Mouse (Mus musculus) c-Kit-positive CD71-positive TER-119-negative erythroid progenitor cells, embryonic 14.5 days (primary cell): ENCODE results near the gene Gid4.
"Not testable (repeated sequence)": the region's sequence is repeated elsewhere in the genome, so short reads cannot be mapped to it uniquely, and the experiment has no call there.

ENCODE experiments used
- DNase-seq: peaks from one replicate; pipeline ENCODE4 v3.0.0-alpha.2; 2013; ENCODE audit warnings: low read depth

Gid4 gene

DNA sequence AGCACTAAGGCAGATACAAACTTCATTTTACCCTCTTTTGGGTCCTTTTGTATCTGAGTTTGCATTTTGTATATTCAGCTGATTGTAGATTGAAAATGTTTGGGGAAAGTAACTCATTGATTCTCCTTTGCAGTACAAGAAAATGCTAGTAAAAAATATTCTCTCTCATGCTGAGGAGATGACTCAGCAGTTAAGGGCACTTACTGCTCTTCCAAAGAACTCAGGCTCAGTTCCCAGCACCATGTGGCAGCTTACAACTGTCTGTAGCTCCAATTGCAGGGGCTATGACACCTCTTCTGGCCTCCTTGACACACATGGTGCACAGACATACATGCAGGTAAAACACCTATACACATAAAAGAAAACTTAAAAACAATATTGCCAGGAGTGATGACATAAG is 16.6 kb downstream of the Gid4 start:
- DNase-seq = no peak

DNA sequence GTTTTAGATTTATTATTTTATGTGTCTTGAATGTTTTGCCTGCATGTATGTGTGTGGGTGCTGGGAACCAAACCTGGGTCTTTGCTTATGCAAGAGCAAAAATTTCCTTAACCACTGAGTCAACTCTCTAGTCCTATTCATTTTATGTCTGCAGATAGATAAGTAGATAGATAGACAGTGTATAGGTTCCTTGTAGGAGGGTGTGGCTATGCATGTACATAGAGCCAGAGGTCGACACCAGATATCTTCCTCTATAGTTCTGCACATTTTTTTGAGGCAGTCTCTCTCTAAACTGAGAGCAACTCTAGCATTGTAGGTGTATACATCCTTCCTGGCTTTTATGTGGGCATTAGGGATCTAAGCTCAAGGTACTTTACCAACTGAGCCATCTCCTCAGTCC is 18.2 kb downstream of the Gid4 start:
- no peak for DNase-seq

DNA sequence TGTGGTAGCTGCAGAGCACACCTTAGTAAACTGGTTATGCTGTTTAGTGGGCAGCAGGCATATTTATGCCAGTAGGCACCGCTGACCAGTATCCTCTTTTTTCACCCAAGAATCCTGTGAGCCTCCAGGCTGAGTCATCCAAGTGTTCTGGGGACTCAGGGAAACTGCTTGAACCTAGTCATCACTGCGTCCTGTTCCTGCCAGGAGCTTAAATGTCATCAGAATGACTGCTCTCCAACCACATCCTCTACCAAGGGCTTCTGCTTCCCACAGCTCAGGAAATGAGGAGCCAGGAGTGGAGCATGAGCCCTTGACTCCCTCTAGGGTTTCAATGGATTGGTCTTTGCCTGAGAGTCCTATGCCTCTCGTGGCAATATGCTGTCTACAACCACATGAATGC is 19.7 kb downstream of the Gid4 start:
- no peak for DNase-seq

DNA sequence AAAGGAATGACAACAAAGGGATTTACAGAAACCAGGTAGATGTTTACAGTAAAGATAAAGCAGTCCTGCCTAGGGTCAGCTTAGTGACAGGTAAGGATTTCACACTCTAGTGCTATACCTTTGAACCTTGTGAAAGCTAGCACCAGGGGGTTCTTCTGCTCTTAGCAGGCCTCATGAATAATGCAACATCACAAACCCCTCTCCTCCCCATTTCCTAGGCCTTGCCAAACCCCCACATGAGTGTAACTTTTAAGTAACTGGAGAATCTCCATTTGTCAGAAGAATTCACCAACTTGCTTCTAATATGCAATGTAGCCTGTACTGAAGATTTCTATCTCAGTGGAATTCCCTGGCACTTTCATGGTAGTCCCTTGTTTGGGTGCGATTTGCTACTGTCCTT is 22.7 kb downstream of the Gid4 start:
- not testable (repeated sequence) for DNase-seq

DNA sequence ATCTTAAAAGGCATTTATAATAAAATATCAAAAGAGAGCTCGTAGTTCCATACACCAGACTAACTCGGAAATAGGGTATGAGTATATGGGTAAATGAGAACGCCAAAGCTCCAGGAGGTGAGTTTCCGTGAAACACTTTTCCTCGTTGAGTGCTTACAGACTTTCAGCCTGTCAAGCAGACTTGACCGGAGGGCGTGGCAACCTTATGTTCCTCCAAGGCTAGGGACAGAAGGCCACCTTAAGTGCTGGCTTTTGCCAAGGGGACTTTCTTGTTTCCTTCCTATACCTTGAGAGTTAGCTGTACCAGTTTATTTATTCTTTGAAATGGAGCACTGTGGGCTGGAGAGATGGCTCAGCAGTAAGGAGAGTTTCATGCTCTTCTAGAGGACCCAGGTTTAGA is 23.2 kb downstream of the Gid4 start:
- no peak for DNase-seq

DNA sequence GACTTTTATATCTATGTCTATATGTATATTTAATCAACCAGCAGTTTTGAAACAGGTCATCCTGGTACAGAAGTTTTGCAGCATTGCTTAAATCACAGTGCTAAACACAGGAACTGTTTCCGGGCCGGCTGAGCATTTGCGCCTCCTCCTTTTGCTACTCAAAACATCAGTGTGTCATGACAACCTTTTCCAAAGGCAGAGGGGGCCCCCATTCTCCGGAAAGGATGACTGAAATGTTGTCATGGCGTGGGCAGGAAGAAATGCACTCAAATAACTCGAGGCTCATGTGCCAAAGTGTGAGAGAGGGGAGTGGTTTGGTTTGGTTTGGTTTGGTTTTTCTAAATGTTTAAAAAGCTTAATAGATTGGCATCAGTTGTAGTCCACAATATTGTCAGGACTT is 26.0 kb downstream of the Gid4 start:
- no peak for DNase-seq

DNA sequence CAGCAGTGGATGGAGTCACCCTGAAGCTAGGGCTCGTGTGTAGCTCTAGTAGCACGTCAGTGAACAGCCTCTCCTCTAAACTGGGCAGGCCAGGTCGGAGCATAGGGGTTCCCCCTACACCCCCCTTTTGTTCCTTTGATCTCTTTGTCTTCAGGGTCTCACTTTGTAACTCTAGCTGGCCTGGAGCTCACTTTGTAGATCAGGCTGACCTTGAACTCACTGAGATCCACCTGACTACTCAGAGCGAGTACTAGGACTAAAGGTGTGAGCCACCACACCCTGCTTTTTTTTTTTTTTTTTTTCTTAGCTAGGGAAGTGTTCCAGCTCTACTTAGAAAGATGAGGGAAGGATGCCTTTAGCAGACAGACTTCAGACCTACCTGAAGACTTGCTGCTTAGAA is 27.1 kb downstream of the Gid4 start:
- DNase-seq = no peak

DNA sequence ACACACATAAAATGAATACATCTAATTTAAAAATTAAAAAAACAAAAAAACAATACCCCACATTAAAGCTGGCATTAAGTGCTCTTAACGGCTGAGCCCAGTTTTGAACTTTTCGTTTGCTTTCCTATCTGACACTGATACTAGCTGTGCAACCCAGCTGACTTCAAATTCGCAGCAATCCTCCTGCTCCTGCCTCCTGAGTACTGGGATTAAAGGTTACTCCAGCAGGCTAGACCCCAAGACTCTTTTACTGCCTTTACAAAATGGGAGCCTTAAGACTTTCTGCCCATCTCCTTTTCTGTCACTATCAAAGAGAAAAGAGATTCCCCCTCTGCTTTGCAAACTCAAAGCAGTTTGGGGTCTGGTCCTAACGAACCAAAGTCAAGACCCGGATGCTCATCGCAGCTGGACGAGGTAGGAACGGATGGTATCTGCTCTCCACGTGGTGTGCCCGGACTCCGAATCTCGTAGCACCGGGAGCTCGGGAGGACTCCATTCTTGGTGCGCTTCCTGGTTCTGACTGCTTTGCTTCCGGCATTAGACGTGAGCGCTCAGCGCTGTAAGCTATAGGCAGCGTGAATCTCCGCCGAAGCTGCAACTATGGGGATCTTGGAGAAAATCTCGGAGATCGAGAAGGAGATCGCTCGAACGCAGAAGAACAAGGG is 37.3 kb downstream of the Gid4 start, which contains the start of gene Drg2:
Gene Drg2, plus strand, starts transcription at position 512 of the 665 bp plus-strand sequence.
- DNase-seq = peak; percentile 85

DNA sequence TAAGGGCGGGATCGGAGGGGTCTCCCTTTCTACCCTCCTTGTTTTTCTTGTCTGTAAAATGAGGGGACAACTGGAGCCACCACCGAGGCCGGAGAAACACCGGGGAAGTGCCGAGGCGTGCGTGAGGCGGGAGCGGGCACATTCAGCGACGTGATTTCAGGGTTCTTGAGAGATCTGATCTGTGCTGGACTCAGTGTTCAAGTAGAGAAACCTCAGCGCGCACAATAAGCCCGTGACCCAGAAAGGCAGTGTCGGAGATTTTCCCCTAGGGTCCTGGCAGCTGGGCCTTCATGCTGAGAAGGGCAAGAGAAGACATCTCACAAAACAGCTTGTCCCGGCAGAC is 37.8 kb downstream of the Gid4 start:
- DNase-seq = no peak

DNA sequence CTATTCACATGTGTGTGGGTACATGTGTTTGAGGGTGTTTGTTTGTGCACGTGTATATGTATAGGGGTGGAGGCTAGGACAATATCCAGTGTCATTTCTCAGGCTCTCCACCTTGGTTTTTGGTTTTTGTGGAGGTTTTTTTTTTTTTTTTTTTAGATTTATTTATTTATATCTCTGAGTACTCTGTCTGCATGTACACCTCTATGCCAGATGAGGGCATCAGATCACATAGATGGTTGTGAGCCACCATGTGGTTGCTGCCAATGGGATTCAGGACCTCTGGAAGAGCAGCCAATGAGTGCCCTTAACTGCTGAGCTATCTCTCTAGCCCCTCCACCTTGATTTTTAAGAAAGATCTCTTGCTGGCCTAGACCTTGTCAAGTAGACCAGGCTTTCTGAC is 41.0 kb downstream of the Gid4 start:
- no peak for DNase-seq

DNA sequence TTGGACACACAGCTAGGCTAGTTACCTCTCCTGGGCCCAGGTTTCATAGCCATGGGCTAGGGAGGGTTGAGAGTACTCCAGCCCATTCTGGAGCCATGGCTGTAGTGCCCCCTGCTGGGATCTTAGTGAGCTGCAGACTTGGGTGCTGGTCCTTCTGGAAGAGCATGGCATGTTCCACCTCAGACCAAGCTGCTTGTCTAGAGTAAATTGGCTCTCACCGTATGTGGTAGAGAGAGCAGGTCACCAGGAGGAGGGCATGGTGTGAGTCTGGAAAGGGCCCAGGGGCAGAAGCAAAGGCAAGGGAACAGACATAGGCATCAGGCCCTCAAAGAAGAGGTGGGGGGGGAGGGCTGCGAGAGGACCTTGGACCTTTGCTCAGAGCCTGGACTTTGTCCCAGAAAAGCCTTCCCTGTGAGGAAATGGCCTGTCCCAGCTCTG is 49.0 kb downstream of the Gid4 start:
- peak; percentile 31 for DNase-seq

DNA sequence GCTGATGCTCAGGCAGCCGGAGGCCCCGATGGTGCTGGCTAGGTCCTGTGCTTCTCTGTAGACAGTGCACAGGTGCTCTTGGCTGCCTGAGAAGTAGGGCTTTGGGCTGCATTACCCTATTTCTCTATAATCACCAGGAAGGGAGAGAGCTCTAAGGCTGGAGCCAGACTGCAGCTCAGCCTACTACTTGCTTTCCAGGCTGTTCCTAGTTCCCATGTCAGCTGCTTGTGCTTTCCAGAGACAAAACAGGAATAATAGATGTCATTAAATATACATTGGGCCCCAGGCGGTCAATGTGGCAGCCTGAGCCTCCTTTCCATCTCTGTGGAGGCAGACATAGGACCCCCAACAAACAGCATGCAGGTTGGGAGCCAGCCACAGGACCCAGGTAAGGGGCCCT is 52.1 kb downstream of the Gid4 start, which contains the start of gene Myo15:
Gene Myo15, plus strand, starts transcription at position 301 of the 400 bp plus-strand sequence.
- DNase-seq = no peak

DNA sequence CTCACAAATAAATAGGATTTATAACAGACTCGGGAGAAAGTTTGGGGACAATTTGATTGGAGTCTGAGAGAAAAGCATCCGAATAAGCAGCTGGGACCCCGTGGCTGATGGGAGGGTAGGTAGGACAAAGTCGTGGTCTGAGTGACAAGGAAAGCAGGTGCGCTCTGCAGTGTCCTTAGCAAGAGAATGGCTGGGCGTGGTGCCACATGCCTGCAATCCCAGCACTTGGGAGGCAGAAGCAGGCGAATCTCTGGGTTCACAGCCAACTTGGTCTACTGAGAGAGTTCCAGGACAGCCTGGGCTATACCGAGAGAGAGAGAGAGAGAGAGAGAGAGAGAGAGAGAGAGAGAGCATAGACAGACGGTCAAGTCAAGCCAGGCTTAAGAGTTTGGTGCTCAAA is 53.8 kb downstream of the Gid4 start:
- DNase-seq = no peak

DNA sequence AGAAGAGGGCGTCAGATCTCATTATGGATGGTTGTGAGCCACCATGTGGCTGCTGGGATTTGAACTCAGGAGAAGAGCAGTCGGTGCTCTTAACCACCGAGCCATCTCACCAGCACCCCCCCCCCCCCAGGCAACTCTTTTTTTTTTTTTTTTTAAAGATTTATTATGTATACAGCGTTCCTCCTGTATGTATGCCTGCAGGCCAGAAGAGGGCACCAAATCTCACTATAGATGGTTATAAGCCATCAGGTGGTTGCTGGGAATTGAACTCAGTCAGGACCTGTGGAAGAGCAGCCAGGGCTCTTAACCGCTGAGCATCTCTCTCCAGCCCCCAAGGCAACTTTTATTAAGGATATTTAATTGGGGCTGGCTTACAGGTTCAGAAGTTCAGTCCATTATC is 57.6 kb downstream of the Gid4 start:
- DNase-seq = no peak

DNA sequence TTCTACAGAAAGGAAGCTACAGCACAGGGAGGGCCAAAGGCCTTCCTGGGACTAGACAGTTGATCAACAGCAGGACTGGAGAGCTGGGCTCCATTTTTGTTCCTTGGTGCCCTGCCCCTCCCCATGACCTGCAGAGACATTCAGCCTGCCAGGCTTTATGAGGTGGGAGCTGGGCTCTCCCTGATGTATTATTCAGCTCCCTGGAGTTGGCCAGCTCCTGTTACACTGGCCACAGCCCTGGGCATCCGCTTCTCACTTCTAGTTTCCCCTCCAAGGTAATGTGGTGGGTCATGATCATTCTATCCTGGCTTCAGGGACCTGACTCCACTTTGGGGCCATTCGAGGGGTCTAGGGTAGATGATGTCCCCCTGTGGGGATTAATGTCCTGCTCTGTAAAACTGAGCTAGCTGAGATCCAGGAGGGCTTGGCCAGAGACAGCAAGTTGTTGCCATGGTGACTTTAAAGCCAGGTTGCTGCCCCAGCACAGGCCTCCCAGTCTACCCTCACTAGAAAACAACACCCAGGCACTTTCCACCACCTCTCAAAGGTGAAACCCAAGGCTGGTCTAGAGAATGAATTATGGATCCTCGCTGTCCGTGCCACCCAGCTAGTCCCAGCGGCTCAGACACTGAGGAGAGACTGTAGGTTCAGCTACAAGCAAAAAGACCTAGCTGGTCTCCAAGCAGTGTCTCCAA is 58.9 kb downstream of the Gid4 start:
- no peak for DNase-seq

DNA sequence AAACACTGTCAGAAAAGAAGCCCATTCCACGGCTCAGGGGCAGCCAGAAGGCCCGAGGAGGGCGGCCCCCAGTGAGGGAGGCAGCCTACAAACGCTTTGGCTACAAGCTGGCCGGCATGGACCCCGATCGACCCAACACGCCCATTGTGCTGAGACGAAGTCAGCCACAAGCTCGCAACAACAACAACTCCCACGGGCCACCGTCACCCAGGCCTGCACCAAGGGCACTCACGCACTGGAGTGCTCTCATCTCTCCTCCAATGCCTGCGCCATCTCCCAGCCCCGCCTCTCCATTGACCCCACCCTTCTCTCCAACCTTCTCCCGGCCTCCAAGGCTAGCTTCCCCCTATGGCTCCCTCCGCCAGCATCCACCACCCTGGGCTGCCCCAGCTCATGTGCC is 61.2 kb downstream of the Gid4 start:
- DNase-seq = no peak

DNA sequence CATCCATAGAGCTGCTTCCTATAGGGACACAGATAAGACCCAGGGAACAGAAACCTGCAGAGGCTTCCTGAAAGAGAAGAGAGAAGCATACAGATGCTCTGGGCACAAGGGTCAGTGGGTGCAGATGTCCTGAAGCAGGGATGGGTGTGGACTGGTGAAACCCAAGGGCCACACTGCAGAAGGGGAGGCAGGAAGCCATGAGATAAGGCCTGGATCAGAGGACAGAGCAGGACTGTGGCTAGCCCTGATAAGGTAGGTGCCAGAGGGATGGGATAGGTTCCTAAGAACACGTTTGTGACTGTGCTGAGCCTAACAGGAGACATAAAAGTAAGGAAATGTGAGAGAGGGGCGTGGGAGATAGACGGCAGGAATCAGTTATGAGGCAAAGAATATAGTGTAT is 69.3 kb downstream of the Gid4 start:
- DNase-seq = peak; percentile 28

DNA sequence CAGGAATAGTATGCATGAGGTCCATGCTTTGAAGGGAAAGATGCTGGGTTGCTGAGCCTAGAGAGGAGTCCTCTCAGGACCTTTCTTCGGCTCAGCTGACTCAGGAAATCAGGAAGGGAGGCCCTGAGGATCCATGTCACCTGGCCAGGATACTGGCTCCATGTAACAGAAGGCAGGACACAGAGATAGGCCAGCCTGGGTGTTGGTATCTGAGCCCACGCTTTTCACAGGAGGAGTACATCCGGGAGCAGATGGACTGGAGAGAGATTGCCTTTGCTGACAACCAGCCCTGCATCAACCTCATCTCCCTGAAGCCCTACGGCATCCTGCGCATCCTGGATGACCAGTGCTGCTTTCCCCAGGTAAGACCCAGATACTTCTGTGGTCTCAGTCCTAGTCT is 75.8 kb downstream of the Gid4 start:
- no peak for DNase-seq

DNA sequence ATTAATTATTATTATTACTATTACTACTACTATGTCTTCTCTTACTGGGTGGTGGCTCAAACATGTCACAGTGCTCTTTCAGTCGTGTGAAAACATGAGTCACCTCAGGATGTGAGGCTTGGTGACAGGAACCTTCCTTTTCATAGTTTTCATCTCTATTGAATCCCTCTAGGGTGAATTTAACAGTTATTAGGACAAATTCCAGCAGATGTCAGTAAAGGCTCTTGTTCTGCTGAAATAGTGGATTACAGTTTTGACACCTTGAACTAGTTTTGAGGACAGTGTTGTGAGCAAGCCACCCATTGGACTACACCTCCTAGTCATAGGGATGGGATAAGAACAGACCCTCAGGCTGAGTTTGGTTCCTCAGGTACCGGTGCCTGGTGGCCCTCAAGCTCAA is 78.7 kb downstream of the Gid4 start:
- no peak for DNase-seq
